Mouse (Mus musculus) frontal cortex, postnatal 25 days (tissue): Measurements from ENCODE around the gene Gm5795.
"Not testable (repeated sequence)": the region's sequence is repeated elsewhere in the genome, so short reads cannot be mapped to it uniquely, and the experiment has no call there.

Experiments
- DNase-seq, 2 experiments: peaks; one replicate each; pipeline ENCODE4 v3.0.0; 2022; ENCODE audit warnings: low spot score in 2 of 2

Gm5795 gene

DNA sequence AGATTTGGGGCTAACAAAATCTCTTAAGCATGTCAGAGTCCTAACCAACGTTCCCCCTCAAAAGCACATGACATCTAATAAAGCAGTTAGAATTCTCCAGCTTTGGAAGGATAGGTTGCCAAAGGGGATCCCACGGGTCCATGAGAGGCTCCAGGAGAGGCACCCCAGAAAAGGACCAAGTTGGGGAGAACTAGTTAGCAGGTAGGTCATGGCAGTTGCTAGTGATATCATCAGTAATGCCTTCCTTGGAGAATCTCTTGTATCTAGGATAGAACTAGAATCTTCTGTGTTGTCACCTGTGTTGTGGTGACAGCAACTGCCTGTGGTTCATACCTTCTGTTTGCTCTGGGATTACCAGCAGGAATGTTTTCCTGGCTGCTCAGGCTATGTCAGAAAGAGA, at the start of gene Gm5795:
Gm5795 (plus strand) TSS at position 301 of the 400 bp plus-strand sequence.
- DNase-seq = not testable (repeated sequence)

DNA sequence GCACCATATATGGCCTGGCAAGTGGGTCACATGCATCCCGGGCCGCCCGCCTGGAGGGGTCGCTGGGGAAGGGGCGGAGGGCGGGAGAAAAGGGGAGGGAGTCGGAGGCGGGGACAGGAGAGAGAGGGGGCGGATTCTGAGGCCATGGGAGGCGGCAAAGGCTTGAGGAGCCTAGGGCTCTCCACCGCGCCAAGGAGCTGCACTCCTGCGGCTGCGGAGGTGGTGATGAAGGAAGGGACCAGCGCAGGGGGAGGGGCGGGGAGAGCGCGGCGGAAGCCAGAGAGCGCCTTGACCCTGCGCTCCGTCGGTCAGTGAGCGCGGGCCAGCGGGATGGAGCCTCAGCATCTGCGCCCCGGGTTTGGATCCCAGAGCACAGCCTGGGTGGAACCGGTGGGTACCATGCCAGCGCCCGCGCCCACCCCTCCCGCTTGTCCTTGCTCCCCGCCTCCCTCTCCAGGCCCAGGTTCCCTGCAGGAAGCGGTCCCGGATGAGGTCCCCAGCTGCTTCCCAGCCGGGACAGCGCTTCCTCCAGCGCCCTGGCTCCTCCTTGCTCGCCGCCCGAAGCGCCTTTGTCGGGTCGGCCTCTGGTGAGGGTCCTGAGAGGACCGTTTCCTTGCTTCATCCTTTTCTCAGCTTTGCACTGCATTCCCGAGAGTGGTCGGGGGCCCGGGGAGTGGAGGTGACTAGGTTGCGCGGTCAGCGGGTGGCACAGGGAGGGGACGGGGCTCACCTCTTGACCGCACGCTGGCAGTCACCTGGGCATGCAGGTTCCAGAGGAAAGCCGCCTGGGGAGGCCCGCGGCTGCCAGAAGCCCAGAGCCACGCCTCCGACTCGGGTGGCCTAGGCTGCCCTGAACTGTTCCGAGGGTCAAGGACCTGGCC, 20.5 kb downstream of the Gm5795 start, which contains the start of gene D830030K20Rik:
D830030K20Rik (plus strand) TSS at position 217 of the 881 bp plus-strand sequence.
- not testable (repeated sequence) for DNase-seq

DNA sequence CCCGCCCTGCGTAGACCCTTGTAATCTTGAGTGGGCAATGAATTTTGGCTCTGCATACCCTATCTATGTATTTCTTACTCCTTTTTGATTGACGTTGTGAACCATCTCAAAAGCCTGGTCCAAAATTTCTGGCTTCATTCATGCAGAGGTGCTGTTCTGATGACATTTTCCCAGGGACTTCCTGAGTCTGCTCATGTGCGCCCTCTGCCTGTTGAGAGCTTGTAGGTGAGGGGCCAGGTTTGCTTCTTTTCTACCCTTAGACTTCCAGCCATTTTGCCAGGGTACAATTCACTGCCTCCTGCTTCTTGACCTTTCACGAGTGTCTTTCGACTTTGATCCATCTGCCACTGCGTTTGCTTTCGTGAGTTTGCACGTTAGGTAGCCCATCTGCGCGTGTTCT, 21.3 kb downstream of the Gm5795 start:
- peak in 1 of 2 experiments; percentile 12 for DNase-seq
